ENCODE assay signal across 8 mouse cellular contexts in the genomic region with DNA sequence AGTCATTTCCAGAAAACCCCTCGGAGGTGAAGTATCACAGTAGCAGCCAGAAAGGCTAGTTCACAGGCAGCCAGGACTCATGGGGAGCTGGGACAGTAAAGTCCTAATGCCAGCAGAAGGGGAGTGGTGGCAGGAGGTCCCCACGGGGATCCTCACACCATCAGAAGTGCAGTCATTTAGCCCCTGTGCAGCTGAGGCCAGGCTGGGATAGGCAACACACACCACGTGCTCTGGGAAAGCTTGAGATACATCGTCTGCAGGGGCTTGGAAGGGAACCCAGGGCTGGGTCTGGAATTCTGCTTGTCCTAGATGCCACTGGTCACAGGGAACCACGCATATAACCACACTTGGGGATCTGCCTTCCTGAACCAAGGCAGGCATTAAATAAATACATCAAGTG. TPM values are rescaled to one million over a fixed set of nuclear protein-coding genes. Genes with fewer than 3 reads are reported as not detected.
DNase-seq lines count a peak whose midpoint lies in the region; ATAC-seq and TF ChIP-seq lines count a peak whose summit lies in the region.

No protein-coding gene starts in this region.

- H3K4me1 ChIP-seq in lung, embryonic 14.5 days (ENCODE audit: insufficient read depth), result peaks cover 21% of the 10 kb centered on the region
- peaks cover 52% of the 10 kb centered on the region for H3K4me1 ChIP-seq in forebrain, embryonic 14.5 days (ENCODE audit: control insufficient read depth, insufficient read depth, low read length)
- peaks cover 51% of the 10 kb centered on the region for H3K4me1 ChIP-seq in limb, embryonic 15.5 days
- peaks cover 14% of the 10 kb centered on the region for H3K4me1 ChIP-seq in stomach, postnatal 0 days (replicated peaks; ENCODE audit: control insufficient read depth, insufficient read depth)

- no peak for ATAC-seq in lung, embryonic 14.5 days (ENCODE audit: insufficient read depth)
- ATAC-seq in forebrain, embryonic 14.5 days, result no peak
- no peak for ATAC-seq in limb, embryonic 15.5 days (ENCODE audit: insufficient number of reproducible peaks, low FRiP score, low TSS enrichment, low read depth)
- ATAC-seq in stomach, postnatal 0 days (ENCODE audit: low FRiP score, low TSS enrichment), result no peak

- WGBS in lung, embryonic 14.5 days, result 23% methylated on average over 5 of the region's 5 CpGs
- WGBS in forebrain, embryonic 14.5 days, result 11% methylated on average over 5 of the region's 5 CpGs
- WGBS in limb, embryonic 15.5 days, result 19% methylated on average over 5 of the region's 5 CpGs
- 21% methylated on average over 5 of the region's 5 CpGs for WGBS in stomach, postnatal 0 days

- H3K9me3 ChIP-seq in lung, embryonic 14.5 days (ENCODE audit: low read depth, low read length), result no peaks in the 10 kb centered on the region
- no peaks in the 10 kb centered on the region for H3K9me3 ChIP-seq in forebrain, embryonic 14.5 days (replicated peaks; ENCODE audit: control insufficient read depth, low read length)
- H3K9me3 ChIP-seq in limb, embryonic 15.5 days, result no peaks in the 10 kb centered on the region
- no peaks in the 10 kb centered on the region for H3K9me3 ChIP-seq in stomach, postnatal 0 days (ENCODE audit: control insufficient read depth, low read length)

- no peak for TF ChIP-seq CTCF in lung, embryonic 14.5 days (IDR thresholded peaks at IDR 0.05; ENCODE audit: low read depth)
- no peak for TF ChIP-seq CTCF in stomach, postnatal 0 days (IDR thresholded peaks at IDR 0.05; ENCODE audit: low read depth)

- no peaks in the 10 kb centered on the region for H3K36me3 ChIP-seq in lung, embryonic 14.5 days (ENCODE audit: insufficient read depth)
- H3K36me3 ChIP-seq in forebrain, embryonic 14.5 days (ENCODE audit: control insufficient read depth, insufficient read depth, low read length), result no peaks in the 10 kb centered on the region
- no peaks in the 10 kb centered on the region for H3K36me3 ChIP-seq in limb, embryonic 15.5 days
- no peaks in the 10 kb centered on the region for H3K36me3 ChIP-seq in stomach, postnatal 0 days (ENCODE audit: control insufficient read depth, insufficient read depth, low read length)

- peak overlapping the region; percentile 76 for H3K4me3 ChIP-seq in lung, embryonic 14.5 days (ENCODE audit: low read depth, low read length)
- H3K4me3 ChIP-seq in forebrain, embryonic 14.5 days (ENCODE audit: low read depth, low read length), result peak overlapping the region; percentile 76
- peak overlapping the region; percentile 83 for H3K4me3 ChIP-seq in limb, embryonic 15.5 days
- H3K4me3 ChIP-seq in stomach, postnatal 0 days (ENCODE audit: low read depth, low read length), result peak overlapping the region; percentile 77

- no peaks in the 10 kb centered on the region for H3K27me3 ChIP-seq in lung, embryonic 14.5 days (ENCODE audit: insufficient read depth, low read length)
- no peaks in the 10 kb centered on the region for H3K27me3 ChIP-seq in forebrain, embryonic 14.5 days (replicated peaks; ENCODE audit: control insufficient read depth, insufficient read depth, low read length)
- H3K27me3 ChIP-seq in limb, embryonic 15.5 days, result no peaks in the 10 kb centered on the region
- H3K27me3 ChIP-seq in stomach, postnatal 0 days (ENCODE audit: control insufficient read depth, insufficient read depth, low read length), result no peaks in the 10 kb centered on the region

- H3K27ac ChIP-seq in lung, embryonic 14.5 days (ENCODE audit: low read depth), result no peak overlapping the region
- H3K27ac ChIP-seq in forebrain, embryonic 14.5 days (ENCODE audit: low read depth, low read length), result no peak overlapping the region; the same call in 1 of the 2 replicates
- H3K27ac ChIP-seq in limb, embryonic 15.5 days, result no peak overlapping the region; the same call in 1 of the 2 replicates
- peak overlapping the region; percentile 96; the same call in 1 of the 2 replicates for H3K27ac ChIP-seq in stomach, postnatal 0 days (replicated peaks)

- peak overlapping the region; percentile 80 for H3K4me2 ChIP-seq in lung, embryonic 14.5 days
- peak overlapping the region; percentile 91 for H3K4me2 ChIP-seq in forebrain, embryonic 14.5 days (ENCODE audit: low read length)
- peak overlapping the region; percentile 81 for H3K4me2 ChIP-seq in limb, embryonic 15.5 days
- H3K4me2 ChIP-seq in stomach, postnatal 0 days (replicated peaks; ENCODE audit: low read depth), result peak overlapping the region; percentile 88

- peak overlapping the region; percentile 83 for H3K9ac ChIP-seq in lung, embryonic 14.5 days
- H3K9ac ChIP-seq in forebrain, embryonic 14.5 days (ENCODE audit: low read length), result peak overlapping the region; percentile 93
- peak overlapping the region; percentile 90; the same call in 1 of the 2 replicates for H3K9ac ChIP-seq in limb, embryonic 15.5 days
- H3K9ac ChIP-seq in stomach, postnatal 0 days (ENCODE audit: low read length), result peak overlapping the region; percentile 89

- DNase-seq in lung, embryonic 14.5 days, result no peak
- no peak for DNase-seq in lung, postnatal 25 days (ENCODE audit: low spot score)
- DNase-seq in forebrain, embryonic 14.5 days (ENCODE audit: low spot score), result no peak
- no peak for DNase-seq in stomach, postnatal 0 days (ENCODE audit: low spot score)
- no peak for DNase-seq in testis, postnatal 10 days (ENCODE audit: low spot score)
- no peak for DNase-seq in MN1 (ENCODE audit: low spot score)
- no peak for DNase-seq in left cerebral cortex, adult 11 months (ENCODE audit: low spot score)

- TF ChIP-seq EP300 in stomach, postnatal 0 days (optimal IDR thresholded peaks at IDR 0.05), result no peak

RNA-seq across cellular contexts. Expression of gene Ptgfrn, which starts 1.2 kb away (rescaled TPM):
- 7.5 and 7.9 TPM in 2 replicates for polyA plus RNA-seq in lung, embryonic 14.5 days (2014; fragmentation: Nextera tagmentation; extraction: Ambion mirVana)
- 3.4 and 4.5 TPM in 2 replicates for polyA plus RNA-seq in forebrain, embryonic 14.5 days (2014; fragmentation: Nextera tagmentation; extraction: Ambion mirVana)
- 7.8 and 8.2 TPM in 2 replicates for polyA plus RNA-seq in limb, embryonic 15.5 days (2015; fragmentation: Nextera tagmentation; extraction: Ambion mirVana)
- polyA plus RNA-seq in stomach, postnatal 0 days (2015; fragmentation: Nextera tagmentation; extraction: Ambion mirVana), result 5.3 and 5.8 TPM in 2 replicates
